Mouse (Mus musculus) forebrain, embryonic 15.5 days (tissue): ENCODE results near the gene Wdr47. TPM values are rescaled to one million over a fixed set of nuclear protein-coding genes. Genes with fewer than 3 reads are reported as not detected.
"Not testable (repeated sequence)": the region's sequence is repeated elsewhere in the genome, so short reads cannot be mapped to it uniquely, and the experiment has no call there.

Experiments
- ATAC-seq: fragments of 200-750 bp; cut with Nextera tagmentation; replicated peaks from 2 replicates; pipeline ENCODE4 v1.8.0; 2017; ENCODE audit warnings: mild to moderate bottlenecking, moderate TSS enrichment, moderate library complexity
- H3K27ac ChIP-seq: fragments of 300-500 bp; sonication (generic); replicated peaks from 2 replicates; pipeline ENCODE4 v1.5.1; 2015; ENCODE audit warnings: mild to moderate bottlenecking, inconsistent platforms
- H3K27me3 ChIP-seq: fragments of 300-500 bp; sonication (generic); 2 replicates; pipeline ENCODE4 v1.6.1; 2015; ENCODE audit warnings: inconsistent platforms
- H3K36me3 ChIP-seq: fragments of 300-500 bp; sonication (generic); 2 replicates; pipeline ENCODE4 v1.6.1; 2015; ENCODE audit warnings: mild to moderate bottlenecking, inconsistent platforms
- H3K4me1 ChIP-seq: fragments of 300-500 bp; sonication (generic); 2 replicates; pipeline ENCODE4 v1.6.1; 2015; ENCODE audit warnings: inconsistent platforms
- H3K4me2 ChIP-seq: fragments of 300-500 bp; sonication (generic); replicated peaks from 2 replicates; pipeline ENCODE4 v1.6.1; 2015; ENCODE audit warnings: mild to moderate bottlenecking, inconsistent platforms
- H3K4me3 ChIP-seq: fragments of 300-500 bp; sonication (generic); 2 replicates; pipeline ENCODE4 v1.5.1; 2015; ENCODE audit warnings: mild to moderate bottlenecking, inconsistent platforms
- H3K9ac ChIP-seq: fragments of 300-500 bp; sonication (generic); replicated peaks from 2 replicates; pipeline ENCODE4 v1.6.1; 2015; ENCODE audit warnings: mild to moderate bottlenecking, inconsistent platforms
- H3K9me3 ChIP-seq: fragments of 300-500 bp; sonication (generic); 2 replicates; pipeline ENCODE4 v1.6.1; 2016; ENCODE audit warnings: inconsistent platforms
- WGBS: fragments of 180-500 bp; shearing (Covaris S2); methylation state at CpG from one replicate; pipeline ENCODE4 v1.1.7; 2015; ENCODE audit warnings: mixed read lengths; 5-methylcytosine and 5-hydroxymethylcytosine counted together
- polyA plus RNA-seq: library from polyadenylated mRNA; unstranded; fragments of >200 nt; fragmentation: Nextera tagmentation; extraction: Ambion mirVana; gene quantifications from 2 replicates; pipeline ENCODE4 v1.2.1, GENCODE M21; 2015

Wdr47 gene
- polyA plus RNA-seq, 1 experiment from 2014 or later = 115 TPM

- Histone ChIP-seq H3K4me1 (no peaks in the 10 kb centered on the region), H3K9ac (no peak overlapping the region), H3K27ac (no peak overlapping the region), H3K9me3 (no peaks in the 10 kb centered on the region), H3K27me3 (no peaks in the 10 kb centered on the region), H3K4me3 (no peak overlapping the region), H3K36me3 (peaks cover 38% of the 10 kb centered on the region), H3K4me2 (no peak overlapping the region)
- no peak for ATAC-seq
- WGBS = 33% methylated on average over 7 of the region's 7 CpGs
Measured at GRCm38 (mm10) chr3:108646036-108646435, 55.0 kb downstream of the Wdr47 start.

GRCm38 (mm10) chr3:108647681-108648080, 56.6 kb downstream of the Wdr47 start:
- H3K9ac ChIP-seq, H3K27me3 ChIP-seq, H3K4me3 ChIP-seq, H3K4me1 ChIP-seq, ATAC-seq, H3K9me3 ChIP-seq, H3K4me2 ChIP-seq, H3K27ac ChIP-seq: not testable (repeated sequence)
- 36% methylated on average over 5 of the region's 5 CpGs for WGBS
- peaks cover 33% of the 10 kb centered on the region for H3K36me3 ChIP-seq

- peak overlapping the region; percentile 26 for H3K4me2 ChIP-seq
- H3K9ac ChIP-seq = no peak overlapping the region
- H3K9me3 ChIP-seq = no peaks in the 10 kb centered on the region
- H3K27me3 ChIP-seq = no peaks in the 10 kb centered on the region
- H3K27ac ChIP-seq = no peak overlapping the region
- WGBS = 24% methylated on average over 9 of the region's 9 CpGs
- H3K4me3 ChIP-seq = no peak overlapping the region
- H3K36me3 ChIP-seq = no peaks in the 10 kb centered on the region
- peaks cover 19% of the 10 kb centered on the region for H3K4me1 ChIP-seq
- no peak for ATAC-seq
Measured at GRCm38 (mm10) chr3:108652866-108653642, 62.0 kb downstream of the Wdr47 start.

DNA sequence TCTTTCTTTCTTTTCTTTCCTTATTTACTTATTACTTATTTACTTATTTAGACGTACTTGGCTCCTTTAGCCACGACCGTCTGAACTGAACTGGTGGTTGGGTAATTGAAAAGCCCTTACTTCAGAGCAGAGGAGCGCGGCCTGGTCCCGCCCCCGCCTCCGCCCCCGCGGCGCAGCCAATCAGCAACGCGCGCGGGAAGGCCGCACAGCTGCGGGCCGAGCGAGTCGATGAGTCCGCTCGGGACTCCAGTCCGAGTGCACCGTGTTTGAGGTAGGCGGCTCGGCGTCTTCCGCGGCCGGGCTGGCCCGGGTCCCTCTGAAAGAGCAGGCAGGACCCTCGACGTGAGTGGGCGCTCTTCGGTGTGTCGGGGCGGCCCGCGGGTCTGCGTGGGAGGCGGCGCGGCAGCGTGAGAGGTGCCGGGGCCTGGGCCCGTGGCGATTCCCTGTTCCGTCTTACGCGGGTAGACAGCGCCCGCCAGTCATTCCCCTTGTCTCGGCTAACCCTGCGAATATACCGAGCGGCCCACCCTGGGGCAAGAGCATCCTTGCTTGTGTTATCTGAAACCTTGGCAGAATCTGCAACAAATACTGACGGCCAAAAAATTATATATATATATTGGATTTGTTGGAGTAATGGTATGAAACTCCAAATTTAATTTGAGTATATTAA, 62.8 kb downstream of the Wdr47 start, which contains the start of gene Clcc1:
TSS of gene Clcc1 (plus strand) at position 204 of the 670 bp plus-strand sequence.
- Histone ChIP-seq H3K4me1 (peaks cover 19% of the 10 kb centered on the region), H3K4me3 (peak within 1 kb of the TSS; percentile 99), H3K36me3 (no peaks in the 10 kb centered on the region), H3K9me3 (no peaks in the 10 kb centered on the region), H3K9ac (peak within 1 kb of the TSS; percentile 93), H3K27me3 (no peaks in the 10 kb centered on the region), H3K27ac (peak within 1 kb of the TSS; percentile 94), H3K4me2 (peak within 1 kb of the TSS; percentile 54)
- peak; percentile 99 for ATAC-seq
- under 1% methylated on average over 51 of the region's 57 CpGs for WGBS

DNA sequence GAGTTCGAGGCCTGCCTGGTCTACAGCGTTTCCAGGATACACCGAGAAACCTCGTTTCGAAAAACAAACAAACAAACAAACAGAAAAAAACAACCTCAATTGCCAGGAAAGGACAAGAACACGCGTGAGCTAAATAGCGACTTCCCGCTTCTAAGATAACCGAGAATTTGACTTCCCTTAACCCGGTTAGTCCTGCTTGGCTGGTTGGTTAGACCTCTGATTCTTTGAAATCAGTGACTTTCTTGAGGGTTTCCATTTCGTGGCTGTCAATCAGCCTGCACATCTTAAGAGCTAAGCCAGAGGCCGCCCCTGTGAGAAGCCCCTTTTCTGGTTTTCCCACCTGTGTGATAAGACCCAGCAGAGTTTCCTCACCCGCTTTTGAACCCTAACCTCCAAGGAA, 63.5 kb downstream of the Wdr47 start:
- Histone ChIP-seq H3K27me3 (no peaks in the 10 kb centered on the region), H3K9me3 (no peaks in the 10 kb centered on the region), H3K27ac (no peak overlapping the region), H3K9ac (peak overlapping the region; percentile 93), H3K4me3 (peak overlapping the region; percentile 99), H3K4me2 (peak overlapping the region; percentile 54), H3K36me3 (no peaks in the 10 kb centered on the region), H3K4me1 (peaks cover 19% of the 10 kb centered on the region)
- no peak for ATAC-seq
- 32% methylated on average over 14 of the region's 14 CpGs for whole genome bisulfite sequencing

GRCm38 (mm10) chr3:108655486-108655885, 64.4 kb downstream of the Wdr47 start:
- ATAC-seq = no peak
- no peak overlapping the region for H3K9ac ChIP-seq
- H3K4me3 ChIP-seq = no peak overlapping the region
- H3K4me2 ChIP-seq = no peak overlapping the region
- WGBS = 79% methylated on average over 7 of the region's 7 CpGs
- H3K36me3 ChIP-seq = no peaks in the 10 kb centered on the region
- no peaks in the 10 kb centered on the region for H3K27me3 ChIP-seq
- H3K4me1 ChIP-seq = peaks cover 19% of the 10 kb centered on the region
- no peak overlapping the region for H3K27ac ChIP-seq
- no peaks in the 10 kb centered on the region for H3K9me3 ChIP-seq

DNA sequence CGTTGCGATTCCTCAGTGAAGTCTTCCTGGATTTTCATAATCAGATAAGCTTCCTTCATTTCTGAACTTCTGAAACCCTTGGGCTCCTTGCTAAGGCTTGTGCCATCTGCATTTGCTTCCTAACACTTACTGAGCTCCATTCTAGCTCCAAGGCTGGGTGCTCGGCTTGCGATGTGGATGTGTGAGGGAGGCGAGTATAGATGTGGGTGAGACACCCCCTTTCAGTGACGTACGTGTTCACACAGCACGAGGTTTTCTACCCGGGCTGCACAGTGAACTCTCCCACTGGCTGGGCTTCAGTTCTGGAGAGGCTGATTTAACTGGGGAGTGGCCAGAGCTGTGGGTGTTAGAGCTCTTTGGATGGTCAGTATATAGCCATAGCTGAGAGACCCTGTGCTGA, 67.5 kb downstream of the Wdr47 start:
- no peak overlapping the region for H3K4me3 ChIP-seq
- ATAC-seq = no peak
- H3K4me2 ChIP-seq = no peak overlapping the region
- no peak overlapping the region for H3K27ac ChIP-seq
- H3K36me3 ChIP-seq = peaks cover 20% of the 10 kb centered on the region
- no peaks in the 10 kb centered on the region for H3K9me3 ChIP-seq
- 94% methylated on average over 9 of the region's 9 CpGs for WGBS
- H3K27me3 ChIP-seq = no peaks in the 10 kb centered on the region
- H3K9ac ChIP-seq = no peak overlapping the region
- H3K4me1 ChIP-seq = peaks cover 14% of the 10 kb centered on the region

GRCm38 (mm10) chr3:108660941-108661340, 69.9 kb downstream of the Wdr47 start:
- Histone ChIP-seq H3K27ac (no peak overlapping the region), H3K4me2 (no peak overlapping the region), H3K27me3 (no peaks in the 10 kb centered on the region), H3K4me3 (no peak overlapping the region), H3K9ac (no peak overlapping the region), H3K9me3 (no peaks in the 10 kb centered on the region), H3K4me1 (no peaks in the 10 kb centered on the region), H3K36me3 (peaks cover 31% of the 10 kb centered on the region)
- WGBS = 86% methylated on average over 1 of the region's 1 CpGs
- no peak for ATAC-seq

- no peaks in the 10 kb centered on the region for H3K9me3 ChIP-seq
- ATAC-seq = 0 out of 2 replicates have a peak, but pooled peaks have one; percentile 32
- H3K36me3 ChIP-seq = peaks cover 85% of the 10 kb centered on the region
- H3K4me3 ChIP-seq = no peak overlapping the region
- H3K27me3 ChIP-seq = no peaks in the 10 kb centered on the region
- H3K4me2 ChIP-seq = no peak overlapping the region
- H3K4me1 ChIP-seq = no peaks in the 10 kb centered on the region
- WGBS = 60% methylated on average over 4 of the region's 4 CpGs
- no peak overlapping the region for H3K27ac ChIP-seq
- no peak overlapping the region for H3K9ac ChIP-seq
Measured at GRCm38 (mm10) chr3:108676616-108677015, 85.5 kb downstream of the Wdr47 start.

DNA sequence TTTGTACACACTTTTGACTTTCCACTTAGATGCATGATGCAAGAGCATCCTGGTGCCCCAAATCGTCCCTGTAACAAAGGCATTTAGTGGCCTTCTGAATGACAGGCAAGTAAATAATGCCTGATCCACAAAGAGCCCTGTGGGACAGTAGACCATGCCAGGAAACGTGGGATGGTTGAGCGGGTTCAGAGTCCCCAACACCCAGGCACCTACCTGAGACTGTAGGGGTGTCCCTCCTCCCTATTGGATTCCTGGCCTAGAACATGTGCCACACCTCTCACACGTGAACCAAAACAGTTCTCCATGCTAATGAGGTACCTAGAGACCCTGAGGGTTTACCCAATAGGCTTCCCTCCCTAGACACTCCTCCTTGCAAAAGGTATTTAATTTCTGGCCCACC, 89.9 kb downstream of the Wdr47 start:
- WGBS = 80% methylated on average over 4 of the region's 4 CpGs
- H3K36me3 ChIP-seq = peaks cover 75% of the 10 kb centered on the region
- no peak for ATAC-seq
- H3K4me2 ChIP-seq = no peak overlapping the region
- H3K27ac ChIP-seq = no peak overlapping the region
- no peaks in the 10 kb centered on the region for H3K9me3 ChIP-seq
- H3K9ac ChIP-seq = no peak overlapping the region
- H3K4me3 ChIP-seq = no peak overlapping the region
- no peaks in the 10 kb centered on the region for H3K27me3 ChIP-seq
- no peaks in the 10 kb centered on the region for H3K4me1 ChIP-seq

GRCm38 (mm10) chr3:108683597-108683996, 92.5 kb downstream of the Wdr47 start:
- peaks cover 60% of the 10 kb centered on the region for H3K36me3 ChIP-seq
- not testable (repeated sequence) for H3K4me2 ChIP-seq, ATAC-seq, H3K9ac ChIP-seq, H3K27ac ChIP-seq, H3K9me3 ChIP-seq, H3K4me1 ChIP-seq, H3K27me3 ChIP-seq, H3K4me3 ChIP-seq
- 94% methylated on average over 5 of the region's 5 CpGs for WGBS

- no peak overlapping the region for H3K4me3 ChIP-seq
- H3K27ac ChIP-seq = no peak overlapping the region
- H3K36me3 ChIP-seq = peaks cover 41% of the 10 kb centered on the region
- no peaks in the 10 kb centered on the region for H3K9me3 ChIP-seq
- no peak overlapping the region for H3K4me2 ChIP-seq
- H3K4me1 ChIP-seq = 0 out of 2 replicates have a peak, but pooled peaks cover 7% of the 10 kb centered on the region
- no peak for ATAC-seq
- no peak overlapping the region for H3K9ac ChIP-seq
- no peaks in the 10 kb centered on the region for H3K27me3 ChIP-seq
- 96% methylated on average over 7 of the region's 7 CpGs for WGBS
Measured at GRCm38 (mm10) chr3:108685701-108686100, 94.6 kb downstream of the Wdr47 start.
